Mouse (Mus musculus) B cell, adult 62 days (primary cell): ENCODE data around the gene Gm15013. TPM values are rescaled to one million over a fixed set of nuclear protein-coding genes. Genes with fewer than 3 reads are reported as not detected.

Experiments used
- total RNA-seq: library from RNA; stranded (reverse); gene quantifications from 4 replicates; pipeline ENCODE4 v1.2.4, GENCODE M21; 2023

Gene Gm15013
- total RNA-seq: not detected in 4 replicates

DNA sequence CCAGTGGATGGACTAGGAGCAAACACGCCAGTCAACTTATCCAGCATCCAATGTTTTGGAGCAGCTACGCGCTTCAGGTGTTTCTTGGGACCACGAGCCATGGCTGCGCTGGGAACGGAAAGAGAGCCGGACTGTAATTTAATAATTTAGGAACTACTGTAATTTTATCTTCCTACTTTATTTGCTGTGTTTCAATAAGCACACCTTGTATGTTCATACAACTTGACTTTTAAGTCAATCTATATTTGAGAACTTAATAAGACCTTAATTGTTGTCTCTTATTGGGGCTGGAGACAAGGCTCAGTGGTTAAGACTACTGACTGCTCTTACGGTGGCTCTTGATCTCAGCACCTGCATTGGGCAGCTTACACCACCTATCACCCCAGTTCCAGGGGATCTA lies at the start of gene Gm15013:
Gene Gm15013, minus strand, starts transcription at position 101 of the 400 bp plus-strand sequence.

DNA sequence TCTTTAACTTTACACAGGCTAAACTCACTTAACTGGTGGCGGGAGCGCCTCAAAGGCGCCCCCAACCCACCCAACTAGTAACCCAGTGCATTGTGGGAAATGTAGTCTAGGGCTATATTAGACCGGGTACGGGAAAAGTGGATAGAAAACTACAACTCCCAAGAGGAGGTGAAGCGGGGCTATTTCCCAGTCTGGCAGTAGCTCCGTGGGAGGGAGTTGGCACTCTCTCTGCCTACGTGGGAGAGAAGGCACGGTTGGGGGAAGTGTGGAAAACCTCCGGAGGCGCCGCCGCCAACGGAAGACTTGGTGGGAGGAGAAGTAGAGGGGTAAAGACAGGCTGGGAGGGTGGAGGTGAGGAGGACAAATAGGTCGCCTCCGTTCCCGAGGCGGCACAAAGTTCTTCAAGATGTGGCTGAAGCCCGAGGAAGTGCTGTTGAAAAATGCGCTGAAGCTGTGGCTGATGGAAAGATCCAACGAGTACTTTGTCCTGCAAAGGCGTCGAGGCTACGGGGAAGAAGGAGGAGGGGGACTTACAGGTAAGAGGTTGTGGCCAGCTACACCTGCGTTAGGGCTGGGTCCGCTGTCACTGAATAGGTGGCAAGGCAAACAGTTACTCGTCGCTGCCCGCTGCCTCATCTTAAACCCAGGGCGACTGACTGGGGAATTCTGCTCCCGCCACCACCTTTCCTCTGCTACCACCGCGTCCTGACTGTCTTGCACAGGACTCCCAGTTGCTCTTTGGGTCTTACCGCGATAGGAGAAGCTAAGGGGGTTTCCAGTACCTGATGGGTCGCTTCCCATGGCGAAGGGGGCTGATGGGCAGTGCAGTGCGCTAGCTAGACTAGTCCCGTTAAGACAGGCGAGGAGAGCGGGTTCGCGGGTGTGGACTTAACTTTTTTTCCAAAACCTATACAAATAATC lies 29.2 kb downstream of the Gm15013 start, which contains the start of gene Tbc1d8b:
Gene Tbc1d8b, plus strand, starts transcription at position 222 of the 921 bp plus-strand sequence.

Other genes with a start within 250 kb of the Gm15013 start
- gene D330045A20Rik, start 234.1 kb downstream of the Gm15013 start, total RNA-seq: not detected in 4 replicates
- 0.36 TPM in 1 of 4 replicates, not detected in the others for gene Rnf128, start 151.2 kb downstream of the Gm15013 start, total RNA-seq
- gene Tbc1d8b, start 29.5 kb downstream of the Gm15013 start, total RNA-seq: 9.6 to 11.2 TPM (median 9.7 TPM) in 4 replicates
- gene Ripply1, start 67.9 kb upstream of the Gm15013 start, total RNA-seq: not detected in 4 replicates
- not detected in 4 replicates for gene Cldn2, start 86.3 kb upstream of the Gm15013 start, total RNA-seq
- gene Morc4, start 157.2 kb upstream of the Gm15013 start, total RNA-seq: not detected in 4 replicates